Mouse (Mus musculus) fat pad, adult 2 months (tissue): ENCODE measurements at regions not wholly inside any gene's neighbourhood (a gene's known extent, or its start where the extent isn't known, plus 50 kb on each side); places are given as distances from the start of the nearest gene placed in this dataset.

Experiments
- DNase-seq: peaks from one replicate; pipeline ENCODE4 v3.0.0-alpha.2; 2011; ENCODE audit warnings: low read depth, low spot score; ENCODE audit errors: extremely low read depth

DNA sequence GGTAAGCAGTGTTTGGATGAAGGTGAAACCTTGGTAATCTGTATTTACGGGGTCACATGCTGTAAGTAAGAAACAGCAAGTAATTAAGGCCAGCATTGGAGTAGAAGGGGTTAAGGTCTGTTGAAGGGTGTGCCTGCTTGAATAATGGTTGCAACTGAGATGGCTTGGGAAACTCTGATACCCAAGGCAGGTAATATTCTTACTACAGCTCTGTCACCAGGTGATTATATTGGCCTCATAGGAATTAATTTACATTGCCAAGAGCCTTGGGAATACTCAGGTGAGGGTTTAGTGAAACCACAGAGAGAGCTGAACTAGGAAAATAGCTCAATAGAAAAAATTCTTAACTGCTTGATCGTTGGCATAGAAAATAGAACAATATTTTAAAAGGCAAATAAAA, 73.8 kb upstream of the Lcorl start:
- DNase-seq: no peak

DNA sequence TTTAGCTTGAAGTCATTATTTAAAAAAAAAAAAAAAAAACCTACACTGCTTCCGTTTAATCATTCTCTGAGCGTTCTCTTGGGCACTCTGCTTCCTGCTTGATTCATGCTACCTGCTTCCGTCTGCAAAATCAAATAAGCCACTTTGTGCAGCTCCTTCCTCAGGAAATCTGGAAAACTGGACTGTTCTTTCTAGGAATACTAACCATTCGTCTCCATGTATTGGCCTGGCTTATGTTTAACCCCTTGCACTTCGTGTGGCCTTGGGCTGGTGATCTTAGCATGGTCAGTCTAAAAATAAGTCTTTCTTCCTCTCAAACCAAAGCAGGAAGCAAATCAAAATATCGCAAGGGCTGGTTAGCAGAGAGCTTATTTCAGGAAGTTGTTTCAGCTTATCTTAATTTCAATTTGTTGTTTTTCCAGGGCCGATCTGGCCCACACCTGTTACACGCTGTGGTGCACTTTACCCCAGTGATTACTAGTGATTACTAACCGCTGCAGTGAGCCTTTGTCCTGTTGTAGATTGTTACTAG, 68.5 kb upstream of the Lcorl start:
- DNase-seq: no peak

DNA sequence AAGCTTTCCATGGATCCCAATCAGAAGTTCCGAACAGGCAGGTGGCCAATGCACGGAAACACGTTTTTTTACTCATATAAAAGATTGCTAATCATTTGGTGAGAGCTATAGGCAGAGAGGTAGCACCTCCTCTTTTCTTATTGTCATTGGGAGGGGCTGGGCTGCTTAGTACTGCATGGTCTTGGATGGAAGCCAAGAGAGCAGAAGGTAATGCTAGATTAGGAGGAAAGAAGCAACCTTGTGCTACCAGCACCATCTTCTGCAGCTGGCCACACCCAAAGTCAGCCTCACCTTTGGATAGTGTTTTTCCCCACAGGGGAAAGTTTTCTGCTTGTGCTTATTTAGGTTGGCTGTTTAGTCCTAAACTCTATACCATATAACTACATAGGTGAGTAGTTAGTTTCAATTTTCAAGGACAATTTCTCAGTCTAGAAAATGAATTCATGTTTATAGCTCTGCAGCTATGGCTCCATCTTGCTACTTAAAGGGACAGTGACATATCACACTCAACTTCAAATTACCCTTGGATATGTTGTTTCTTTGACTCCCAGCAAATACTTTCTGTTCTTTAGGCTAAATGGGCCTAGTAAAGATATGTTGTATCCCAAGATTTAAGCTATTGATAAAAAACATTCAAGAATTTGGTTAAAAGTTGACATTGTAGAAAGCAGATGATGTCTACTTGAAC, 66.6 kb upstream of the Lcorl start:
- DNase-seq: no peak
